Mouse (Mus musculus) WW6 (cell line): ENCODE measurements at regions not wholly inside any gene's neighbourhood (a gene's known extent, or its start where the extent isn't known, plus 50 kb on each side); places are given as distances from the start of the nearest gene placed in this dataset.

ENCODE experiments used
- DNase-seq: peaks from one replicate; pipeline ENCODE4 v3.0.0-alpha.2; 2013; ENCODE audit warnings: low read depth, low spot score

GRCm38 (mm10) chr13:90376619-90377018 lies 287.2 kb upstream of the Xrcc4 start:
- DNase-seq = no peak

- no peak for DNase-seq
Measured at GRCm38 (mm10) chr13:90376207-90376606, 286.8 kb upstream of the Xrcc4 start.

GRCm38 (mm10) chr13:90371415-90372150 lies 282.2 kb upstream of the Xrcc4 start:
- no peak for DNase-seq

- no peak for DNase-seq
Measured at GRCm38 (mm10) chr13:90370746-90371414, 281.5 kb upstream of the Xrcc4 start.

- no peak for DNase-seq
Measured at GRCm38 (mm10) chr13:90364518-90365027, 275.2 kb upstream of the Xrcc4 start.

GRCm38 (mm10) chr13:90359861-90360601 lies 270.6 kb upstream of the Xrcc4 start:
- no peak for DNase-seq

GRCm38 (mm10) chr13:90358149-90358548 lies 268.7 kb upstream of the Xrcc4 start:
- no peak for DNase-seq

GRCm38 (mm10) chr13:90355602-90356001 lies 266.2 kb upstream of the Xrcc4 start:
- no peak for DNase-seq

- DNase-seq = no peak
Measured at GRCm38 (mm10) chr13:90342823-90343222, 253.4 kb upstream of the Xrcc4 start.

GRCm38 (mm10) chr13:90341597-90342212 lies 252.3 kb upstream of the Xrcc4 start:
- no peak for DNase-seq

- DNase-seq = no peak
Measured at GRCm38 (mm10) chr13:90340647-90341160, 251.3 kb upstream of the Xrcc4 start.

- DNase-seq = no peak
Measured at GRCm38 (mm10) chr13:90337591-90337990, 248.2 kb upstream of the Xrcc4 start.

- no peak for DNase-seq
Measured at GRCm38 (mm10) chr13:90335741-90336037, 246.3 kb upstream of the Xrcc4 start.

GRCm38 (mm10) chr13:90334934-90335740 lies 245.7 kb upstream of the Xrcc4 start:
- no peak for DNase-seq

- no peak for DNase-seq
Measured at GRCm38 (mm10) chr13:90334286-90334685, 244.9 kb upstream of the Xrcc4 start.

GRCm38 (mm10) chr13:90325226-90325625 lies 235.8 kb upstream of the Xrcc4 start:
- no peak for DNase-seq

GRCm38 (mm10) chr13:90313209-90313978 lies 224.0 kb upstream of the Xrcc4 start:
- no peak for DNase-seq

GRCm38 (mm10) chr13:90310482-90310881 lies 221.1 kb upstream of the Xrcc4 start:
- DNase-seq = no peak

GRCm38 (mm10) chr13:90300481-90300880 lies 211.1 kb upstream of the Xrcc4 start:
- no peak for DNase-seq

GRCm38 (mm10) chr13:90294648-90295007 lies 205.2 kb upstream of the Xrcc4 start:
- no peak for DNase-seq
